Mouse (Mus musculus): ENCODE data around the gene Olfr628.
"Not testable (repeated sequence)": the region's sequence is repeated elsewhere in the genome, so short reads cannot be mapped to it uniquely, and the experiment has no call there.

The Olfr628 gene

GRCm38 (mm10) chr7:103730074-103730473 is at the start of gene Olfr628:
Gene Olfr628, plus strand, starts transcription at chr7:103730374.
- DNase-seq (ENCODE audit: low spot score) = no peak

- DNase-seq (ENCODE audit: low spot score) = peak; percentile 2
Observed at GRCm38 (mm10) chr7:103682420-103682819, 47.8 kb upstream of the Olfr628 start, which contains the start of gene Olfr625-ps1. Gene Olfr625-ps1, plus strand, starts transcription at chr7:103682720.

GRCm38 (mm10) chr7:103699469-103699868 is 30.7 kb upstream of the Olfr628 start:
- DNase-seq (ENCODE audit: low spot score) = no peak

GRCm38 (mm10) chr7:103712024-103712423 is 18.1 kb upstream of the Olfr628 start:
- DNase-seq (ENCODE audit: low spot score) = no peak

GRCm38 (mm10) chr7:103714371-103714770 is 15.8 kb upstream of the Olfr628 start, which contains the start of gene Olfr243:
Gene Olfr243, plus strand, starts transcription at chr7:103714671.
- no peak for DNase-seq (ENCODE audit: low spot score)

- DNase-seq (ENCODE audit: low spot score) = not testable (repeated sequence)
Observed at GRCm38 (mm10) chr7:103716398-103716797, 13.8 kb upstream of the Olfr628 start.

- DNase-seq (ENCODE audit: low spot score) = no peak
Observed at GRCm38 (mm10) chr7:103744843-103745242, 14.7 kb downstream of the Olfr628 start, which contains the start of gene Olfr629. Gene Olfr629, minus strand, starts transcription at chr7:103744943.

GRCm38 (mm10) chr7:103757233-103757632 is 27.1 kb downstream of the Olfr628 start, which contains the start of gene Olfr630:
Gene Olfr630, minus strand, starts transcription at chr7:103757333.
- peak; percentile 21 for DNase-seq (ENCODE audit: low spot score)

- not testable (repeated sequence) for DNase-seq (ENCODE audit: low spot score)
Observed at GRCm38 (mm10) chr7:103762212-103762611, 32.0 kb downstream of the Olfr628 start.

- not testable (repeated sequence) for DNase-seq (ENCODE audit: low spot score)
Observed at GRCm38 (mm10) chr7:103767687-103768086, 37.5 kb downstream of the Olfr628 start.

- no peak for DNase-seq (ENCODE audit: low spot score)
Observed at GRCm38 (mm10) chr7:103771494-103771893, 41.3 kb downstream of the Olfr628 start, which contains the start of gene Olfr69. Gene Olfr69, minus strand, starts transcription at chr7:103771594.

- not testable (repeated sequence) for DNase-seq (ENCODE audit: low spot score)
Observed at GRCm38 (mm10) chr7:103777652-103778051, 47.5 kb downstream of the Olfr628 start.

GRCm38 (mm10) chr7:103779598-103779997 is 49.4 kb downstream of the Olfr628 start, which contains the start of gene Olfr68:
Gene Olfr68, minus strand, starts transcription at chr7:103779698.
- DNase-seq (ENCODE audit: low spot score) = no peak

All from MN1 (cell line).